Mouse (Mus musculus) kidney, embryonic 15.5 days (tissue): ENCODE data around the gene Sec24c. TPM values are rescaled to one million over a fixed set of nuclear protein-coding genes. Genes with fewer than 3 reads are reported as not detected.
A peak's percentile ranks its signal among the peaks of the same experiment; 100 is the strongest.
"Not testable (repeated sequence)": the region's sequence is repeated elsewhere in the genome, so short reads cannot be mapped to it uniquely, and the experiment has no call there.

ENCODE experiments used
- ATAC-seq: fragments of 200-750 bp; cut with Nextera tagmentation; replicated peaks from 2 replicates; pipeline ENCODE4 v1.8.0; 2017; ENCODE audit warnings: moderate TSS enrichment; ENCODE audit not compliant: low FRiP score
- H3K27ac ChIP-seq: fragments of 300-500 bp; sonication (generic); 2 replicates; pipeline ENCODE4 v1.5.1; 2015; ENCODE audit warnings: mild to moderate bottlenecking, inconsistent platforms
- H3K27me3 ChIP-seq: fragments of 300-500 bp; sonication (generic); 2 replicates; pipeline ENCODE4 v1.6.1; 2015; ENCODE audit warnings: inconsistent platforms
- H3K36me3 ChIP-seq: fragments of 300-500 bp; sonication (generic); 2 replicates; pipeline ENCODE4 v1.6.1; 2015; ENCODE audit warnings: inconsistent platforms
- H3K4me1 ChIP-seq: fragments of 300-500 bp; sonication (generic); 2 replicates; pipeline ENCODE4 v1.6.1; 2015; ENCODE audit warnings: inconsistent platforms
- H3K4me2 ChIP-seq: fragments of 300-500 bp; sonication (generic); 2 replicates; pipeline ENCODE4 v1.6.1; 2015; ENCODE audit warnings: moderate library complexity, mild to moderate bottlenecking, inconsistent platforms
- H3K4me3 ChIP-seq: fragments of 300-500 bp; sonication (generic); replicated peaks from 2 replicates; pipeline ENCODE4 v1.5.1; 2015; ENCODE audit warnings: mild to moderate bottlenecking, inconsistent platforms
- H3K9ac ChIP-seq: fragments of 300-500 bp; sonication (generic); 2 replicates; pipeline ENCODE4 v1.6.1; 2015; ENCODE audit warnings: mild to moderate bottlenecking, inconsistent platforms
- H3K9me3 ChIP-seq: fragments of 300-500 bp; sonication (generic); replicated peaks from 2 replicates; pipeline ENCODE4 v1.6.1; 2016; ENCODE audit warnings: inconsistent platforms
- WGBS: fragments of 180-500 bp; shearing (Covaris S2); methylation state at CpG from one replicate; pipeline ENCODE4 v1.1.7; 2015; ENCODE audit warnings: mixed read lengths; 5-methylcytosine and 5-hydroxymethylcytosine counted together
- polyA plus RNA-seq: library from polyadenylated mRNA; unstranded; fragments of >200 nt; fragmentation: Nextera tagmentation; extraction: Ambion mirVana; gene quantifications from 2 replicates; pipeline ENCODE4 v1.2.1, GENCODE M21; 2015

The Sec24c gene
- polyA plus RNA-seq, 1 experiment from 2014 or later: 106 TPM

- Histone ChIP-seq H3K27me3 (no peaks in the 10 kb centered on the region), H3K9ac (peak within 1 kb of the TSS; percentile 90), H3K4me2 (peak within 1 kb of the TSS; percentile 64), H3K9me3 (no peaks in the 10 kb centered on the region), H3K4me3 (peak within 1 kb of the TSS; percentile 81), H3K36me3 (peaks cover 40% of the 10 kb centered on the region), H3K4me1 (peaks cover 48% of the 10 kb centered on the region), H3K27ac (peak within 1 kb of the TSS; percentile 95)
- peak; percentile 72 for ATAC-seq
- WGBS: under 1% methylated on average over 61 of the region's 61 CpGs
These were observed 28.8 kb downstream of the Sec24c start, which contains the start of gene Chchd1 for GRCm38 (mm10) chr14:20702741-20703381. TSS of gene Chchd1 (plus strand) at chr14:20703006.

GRCm38 (mm10) chr14:20703461-20703860 lies 29.4 kb downstream of the Sec24c start:
- H3K27me3 ChIP-seq: not testable (repeated sequence)
- 4% methylated on average over 8 of the region's 8 CpGs for WGBS
- H3K27ac ChIP-seq: peak overlapping the region; percentile 95

GRCm38 (mm10) chr14:20707201-20708190 lies 33.4 kb downstream of the Sec24c start, which contains the start of gene Zswim8:
TSS of gene Zswim8 (plus strand) at chr14:20707552.
- ATAC-seq: peak; percentile 94
- H3K9ac ChIP-seq: peak within 1 kb of the TSS; percentile 99
- no peaks in the 10 kb centered on the region for H3K9me3 ChIP-seq
- H3K27ac ChIP-seq: peak within 1 kb of the TSS; percentile 89
- H3K4me2 ChIP-seq: peak within 1 kb of the TSS; percentile 78
- peaks cover 31% of the 10 kb centered on the region for H3K4me1 ChIP-seq
- peaks cover 45% of the 10 kb centered on the region for H3K36me3 ChIP-seq
- under 1% methylated on average over 63 of the region's 80 CpGs for WGBS
- H3K4me3 ChIP-seq: peak within 1 kb of the TSS; percentile 100
- no peaks in the 10 kb centered on the region for H3K27me3 ChIP-seq

More at GRCm38 (mm10) chr14:20703461-20703860, 29.4 kb downstream of the Sec24c start:
- Histone ChIP-seq H3K9ac (peak overlapping the region; percentile 90), H3K4me1 (peaks cover 45% of the 10 kb centered on the region), H3K4me3 (peak overlapping the region; percentile 81), H3K4me2 (peak overlapping the region; percentile 64), H3K36me3 (peaks cover 36% of the 10 kb centered on the region)
- not testable (repeated sequence) for ATAC-seq, H3K9me3 ChIP-seq

- peak overlapping the region; percentile 78 for H3K4me2 ChIP-seq
- H3K9ac ChIP-seq: peak overlapping the region; percentile 99
- WGBS: 6% methylated on average over 10 of the region's 10 CpGs
- H3K27me3 ChIP-seq: no peaks in the 10 kb centered on the region
- no peak for ATAC-seq
- H3K9me3 ChIP-seq: no peaks in the 10 kb centered on the region
- peaks cover 52% of the 10 kb centered on the region for H3K36me3 ChIP-seq
- peaks cover 31% of the 10 kb centered on the region for H3K4me1 ChIP-seq
- H3K27ac ChIP-seq: peak overlapping the region; percentile 89; the same call in 1 of the 2 replicates
- H3K4me3 ChIP-seq: peak overlapping the region; percentile 100
These were observed 34.1 kb downstream of the Sec24c start for GRCm38 (mm10) chr14:20708239-20708638.

GRCm38 (mm10) chr14:20713832-20714231 lies 39.7 kb downstream of the Sec24c start:
- Histone ChIP-seq H3K4me1 (peaks cover 13% of the 10 kb centered on the region), H3K9ac (no peak overlapping the region), H3K27ac (no peak overlapping the region), H3K36me3 (peaks cover 91% of the 10 kb centered on the region), H3K4me2 (no peak overlapping the region), H3K27me3 (no peaks in the 10 kb centered on the region), H3K4me3 (no peak overlapping the region), H3K9me3 (no peaks in the 10 kb centered on the region)
- WGBS: 77% methylated on average over 11 of the region's 11 CpGs
- no peak for ATAC-seq

- no peak for ATAC-seq
- H3K27me3 ChIP-seq: no peaks in the 10 kb centered on the region
- no peak overlapping the region for H3K27ac ChIP-seq
- no peak overlapping the region for H3K4me3 ChIP-seq
- H3K9ac ChIP-seq: no peak overlapping the region
- WGBS: 89% methylated on average over 10 of the region's 10 CpGs
- no peaks in the 10 kb centered on the region for H3K9me3 ChIP-seq
- H3K4me2 ChIP-seq: no peak overlapping the region
- H3K4me1 ChIP-seq: no peaks in the 10 kb centered on the region
- peaks cover 100% of the 10 kb centered on the region for H3K36me3 ChIP-seq
These were observed 44.3 kb downstream of the Sec24c start for GRCm38 (mm10) chr14:20718443-20718842.

GRCm38 (mm10) chr14:20719767-20720166 lies 45.7 kb downstream of the Sec24c start:
- no peak for ATAC-seq
- 93% methylated on average over 12 of the region's 12 CpGs for WGBS
- Histone ChIP-seq H3K9me3 (no peaks in the 10 kb centered on the region), H3K27me3 (no peaks in the 10 kb centered on the region), H3K4me3 (no peak overlapping the region), H3K36me3 (peaks cover 100% of the 10 kb centered on the region), H3K4me2 (no peak overlapping the region), H3K4me1 (no peaks in the 10 kb centered on the region), H3K9ac (no peak overlapping the region), H3K27ac (no peak overlapping the region)

GRCm38 (mm10) chr14:20721371-20721770 lies 47.3 kb downstream of the Sec24c start:
- H3K4me1 ChIP-seq: peaks cover 2% of the 10 kb centered on the region; the same call in 1 of the 2 replicates
- no peak overlapping the region for H3K9ac ChIP-seq
- WGBS: 87% methylated on average over 4 of the region's 4 CpGs
- ATAC-seq: 0 out of 2 replicates have a peak, but pooled peaks have one; percentile 27
- H3K4me2 ChIP-seq: no peak overlapping the region
- peaks cover 99% of the 10 kb centered on the region for H3K36me3 ChIP-seq
- no peak overlapping the region for H3K4me3 ChIP-seq
- H3K27me3 ChIP-seq: no peaks in the 10 kb centered on the region
- H3K9me3 ChIP-seq: no peaks in the 10 kb centered on the region
- H3K27ac ChIP-seq: no peak overlapping the region

GRCm38 (mm10) chr14:20723006-20723405 lies 48.9 kb downstream of the Sec24c start:
- peaks cover 2% of the 10 kb centered on the region; the same call in 1 of the 2 replicates for H3K4me1 ChIP-seq
- ATAC-seq: no peak
- no peak overlapping the region for H3K9ac ChIP-seq
- no peak overlapping the region for H3K27ac ChIP-seq
- no peak overlapping the region for H3K4me3 ChIP-seq
- peaks cover 99% of the 10 kb centered on the region for H3K36me3 ChIP-seq
- no peaks in the 10 kb centered on the region for H3K27me3 ChIP-seq
- H3K4me2 ChIP-seq: no peak overlapping the region
- no peaks in the 10 kb centered on the region for H3K9me3 ChIP-seq
- 94% methylated on average over 12 of the region's 12 CpGs for WGBS

GRCm38 (mm10) chr14:20724043-20724442 lies 49.9 kb downstream of the Sec24c start:
- no peak overlapping the region for H3K4me3 ChIP-seq
- no peak overlapping the region for H3K4me2 ChIP-seq
- H3K9ac ChIP-seq: no peak overlapping the region
- peaks cover 2% of the 10 kb centered on the region; the same call in 1 of the 2 replicates for H3K4me1 ChIP-seq
- H3K27ac ChIP-seq: no peak overlapping the region
- peaks cover 99% of the 10 kb centered on the region for H3K36me3 ChIP-seq
- 0 out of 2 replicates have a peak, but pooled peaks have one; percentile 5 for ATAC-seq
- no peaks in the 10 kb centered on the region for H3K27me3 ChIP-seq
- 20% methylated on average over 5 of the region's 5 CpGs for WGBS
- H3K9me3 ChIP-seq: no peaks in the 10 kb centered on the region

GRCm38 (mm10) chr14:20725660-20726339 lies 51.7 kb downstream of the Sec24c start:
- no peak overlapping the region for H3K9ac ChIP-seq
- 0 out of 2 replicates have a peak overlapping the region, but pooled peaks have one; percentile 37 for H3K27ac ChIP-seq
- no peak overlapping the region for H3K4me3 ChIP-seq
- H3K4me2 ChIP-seq: no peak overlapping the region
- ATAC-seq: no peak
- no peaks in the 10 kb centered on the region for H3K27me3 ChIP-seq
- H3K4me1 ChIP-seq: peaks cover 2% of the 10 kb centered on the region; the same call in 1 of the 2 replicates
- H3K36me3 ChIP-seq: peaks cover 99% of the 10 kb centered on the region
- H3K9me3 ChIP-seq: no peaks in the 10 kb centered on the region
- 54% methylated on average over 6 of the region's 6 CpGs for WGBS
